8 mouse cellular contexts compared by ENCODE assay signal in genomic region chr2:31847908-31848307, GRCm38 (mm10). TPM values are rescaled to one million over a fixed set of nuclear protein-coding genes. Genes with fewer than 3 reads are reported as not detected.
DNase-seq lines count a peak whose midpoint lies in the region; ATAC-seq and TF ChIP-seq lines count a peak whose summit lies in the region.

No protein-coding gene starts in this region.

- ATAC-seq in kidney, postnatal 0 days (replicated peaks; ENCODE audit: low FRiP score, low read depth): 0 out of 2 replicates have a peak, but pooled peaks have one; percentile 26
- ATAC-seq in megakaryocyte progenitor cell, adult 5-6 weeks (replicated peaks; ENCODE audit: poor library complexity): peak; percentile 96

- TF ChIP-seq CTCF in kidney, postnatal 0 days (IDR thresholded peaks at IDR 0.05; ENCODE audit: low read depth): peak; percentile 71

- peaks cover 24% of the 10 kb centered on the region for H3K27me3 ChIP-seq in kidney, postnatal 0 days (ENCODE audit: insufficient read depth, low read length)

- no peak overlapping the region for H3K9ac ChIP-seq in kidney, postnatal 0 days (ENCODE audit: low read depth, low read length)

- WGBS in kidney, postnatal 0 days: 25% methylated on average over 6 of the region's 6 CpGs

- H3K36me3 ChIP-seq in kidney, postnatal 0 days (ENCODE audit: insufficient read depth, low read length): no peaks in the 10 kb centered on the region

- no peak overlapping the region for H3K27ac ChIP-seq in kidney, postnatal 0 days

- no peak overlapping the region for H3K4me3 ChIP-seq in kidney, postnatal 0 days (replicated peaks; ENCODE audit: low read depth, low read length)

- peaks cover 15% of the 10 kb centered on the region for H3K4me1 ChIP-seq in kidney, postnatal 0 days (replicated peaks; ENCODE audit: insufficient read depth, low read length)

- peak; percentile 14 to 56 for DNase-seq in adrenal gland, adult (ENCODE audit: inconsistent age in 2 of 2, low spot score in 1 of 2)
- DNase-seq in adrenal gland, postnatal 4 days (ENCODE audit: low spot score in 2 of 2): no peak
- DNase-seq in CD4-positive helper T cell, adult 2 months (ENCODE audit: low read depth, low spot score): peak; percentile 81
- peak; percentile 64 to 66 for DNase-seq in cerebellum, postnatal 14 days
- peak; percentile 46 for DNase-seq in kidney, postnatal 0 days (ENCODE audit: low spot score)
- DNase-seq in right cerebral cortex, postnatal 25 days: no peak
- DNase-seq in frontal cortex, postnatal 36 days (ENCODE audit: low spot score in 2 of 2): no peak

- no peaks in the 10 kb centered on the region for H3K9me3 ChIP-seq in kidney, postnatal 0 days (replicated peaks; ENCODE audit: low read length)

- H3K4me2 ChIP-seq in kidney, postnatal 0 days (ENCODE audit: low read length): no peak overlapping the region

RNA-seq across cellular contexts. Expression of gene Fibcd1, which starts 2.1 kb away (rescaled TPM):
- total RNA-seq in adrenal gland, postnatal 4 days (2021): 1 to 10 TPM; 1.1 to 2.2 TPM
- polyA plus RNA-seq in kidney, postnatal 0 days (2015; fragmentation: Nextera tagmentation; extraction: Ambion mirVana): 0.75 and 0.89 TPM in 2 replicates
- not detected in 2 replicates for total RNA-seq in megakaryocyte progenitor cell, adult 5-6 weeks (2015)
- not detected in 2 replicates for total RNA-seq in megakaryocyte progenitor cell, adult 5-6 weeks (2017)

RNA-seq across cellular contexts. Expression of gene Qrfp, which starts 37.5 kb away (rescaled TPM):
- not detected for total RNA-seq in adrenal gland, postnatal 4 days (2021)
- polyA plus RNA-seq in kidney, postnatal 0 days (2015; fragmentation: Nextera tagmentation; extraction: Ambion mirVana): 0.08 TPM in 2 replicates
- total RNA-seq in megakaryocyte progenitor cell, adult 5-6 weeks (2015): not detected in 2 replicates
- not detected in 2 replicates for total RNA-seq in megakaryocyte progenitor cell, adult 5-6 weeks (2017)

RNA-seq across cellular contexts. Expression of gene Lamc3, which starts 39.2 kb away (rescaled TPM):
- 10 to 100 TPM; 18.7 to 19.6 TPM for total RNA-seq in adrenal gland, postnatal 4 days (2021)
- polyA plus RNA-seq in kidney, postnatal 0 days (2015; fragmentation: Nextera tagmentation; extraction: Ambion mirVana): 2.8 TPM in 2 replicates
- total RNA-seq in megakaryocyte progenitor cell, adult 5-6 weeks (2015): not detected in 2 replicates
- not detected in 2 replicates for total RNA-seq in megakaryocyte progenitor cell, adult 5-6 weeks (2017)

Comparison
In these comparisons a context has a peak if more than half of its experiments do, and no peak if none do; other contexts are left out.
1. DNase-seq: peak in adrenal gland, adult (2 of 2), CD4-positive helper T cell, adult 2 months (single experiment), cerebellum, postnatal 14 days (2 of 2) and kidney, postnatal 0 days (single experiment); none in adrenal gland, postnatal 4 days (0 of 2), right cerebral cortex, postnatal 25 days (single experiment) and frontal cortex, postnatal 36 days (0 of 2).
2. RNA of gene Lamc3, which starts 39.2 kb away (total RNA-seq): 18.7 to 19.6 TPM in adrenal gland, postnatal 4 days; not detected in megakaryocyte progenitor cell, adult 5-6 weeks; every median in the first group is over 10 times any median in the second.